Mouse (Mus musculus) kidney, adult 2 months (tissue): ENCODE measurements around the gene Sp140.

Experiments
- CTCF ChIP-seq: fragments of 200-500 bp; conservative IDR thresholded peaks from 2 replicates; pipeline ENCODE4 v1.5.1; 2011; ENCODE audit warnings: low read depth, mild to moderate bottlenecking, control low read depth, low read length, moderate library complexity, mixed read lengths; ENCODE audit not compliant: insufficient read depth, insufficient read length
- POLR2A ChIP-seq: fragments of 200-500 bp; IDR thresholded peaks from one replicate; pipeline ENCODE4 v1.6.1; 2011; ENCODE audit warnings: low read depth, low read length, control low read depth

GRCm38 (mm10) chr1:85687346-85687745 lies 87.2 kb downstream of the Sp140 start:
- no peak for TF ChIP-seq CTCF
- TF ChIP-seq POLR2A: no peak
